Mouse (Mus musculus): Measurements from ENCODE around the gene Ssr1.

GRCm38 (mm10) chr13:37965126-37965914 is 28.7 kb downstream of the Ssr1 start:
- no peak for TF ChIP-seq EP300 (optimal IDR thresholded peaks at IDR 0.05)
- TF ChIP-seq CTCF (IDR thresholded peaks at IDR 0.05; ENCODE audit: low read depth): peak; percentile 51
